In genomic region chr7:80828146-80828860, GRCm38 (mm10) we compare ENCODE assay signal across 8 mouse cellular contexts. TPM values are rescaled to one million over a fixed set of nuclear protein-coding genes. Genes with fewer than 3 reads are reported as not detected.
DNase-seq lines count a peak whose midpoint lies in the region; ATAC-seq lines count a peak whose summit lies in the region.

No protein-coding gene starts in this region.

- intact Hi-C loops in gastrocnemius, postnatal 36 days (cut with DNase I): no loop called here

- 0 out of 2 replicates have a peak, but pooled peaks have one; percentile 46 for ATAC-seq in megakaryocyte-erythroid progenitor cell, adult 5-6 weeks (replicated peaks; ENCODE audit: low FRiP score, low TSS enrichment, poor library complexity, severe bottlenecking)

- DNase-seq in gastrocnemius, postnatal 10 days: peak; percentile 21
- no peak for DNase-seq in gastrocnemius, postnatal 36 days
- DNase-seq in CD4-positive, CD25-positive, alpha-beta regulatory T cell, adult 2 months (ENCODE audit: low read depth, low spot score): peak; percentile 81
- DNase-seq in c-Kit-positive CD71-negative TER-119-negative erythroid progenitor cells, embryonic 14.5 days (ENCODE audit: low read depth): peak; percentile 66
- no peak for DNase-seq in urinary bladder, postnatal 25 days (ENCODE audit: low spot score)
- DNase-seq in layer of hippocampus, postnatal 14 days (ENCODE audit: low spot score in 2 of 2): no peak
- DNase-seq in kidney, adult 18-20 months: no peak

RNA-seq across cellular contexts. Expression of gene Iqgap1, which starts 2.5 kb away (rescaled TPM):
- total RNA-seq in gastrocnemius, postnatal 10 days (2021): 10 to 100 TPM; 38.7 to 60.1 TPM
- 10 to 100 TPM; 15.7 to 17.2 TPM for total RNA-seq in gastrocnemius, postnatal 36 days (2021)
- total RNA-seq in megakaryocyte-erythroid progenitor cell, adult 5-6 weeks (2014; fragmentation: Nextera tagmentation): 31.2 and 41.7 TPM in 2 replicates
- total RNA-seq in megakaryocyte-erythroid progenitor cell, adult 5-6 weeks (2017): 39.6 and 54.4 TPM in 2 replicates
- 10 to 100 TPM; 26.3 TPM for total RNA-seq in layer of hippocampus, postnatal 14 days (2021)

RNA-seq across cellular contexts. Expression of gene Zscan2, which starts 32.4 kb away (rescaled TPM):
- total RNA-seq in gastrocnemius, postnatal 10 days (2021): 1 to 10 TPM; 2.3 to 2.5 TPM
- 1 to 10 TPM; 1.3 TPM for total RNA-seq in gastrocnemius, postnatal 36 days (2021)
- total RNA-seq in megakaryocyte-erythroid progenitor cell, adult 5-6 weeks (2014; fragmentation: Nextera tagmentation): 5.0 and 5.4 TPM in 2 replicates
- total RNA-seq in megakaryocyte-erythroid progenitor cell, adult 5-6 weeks (2017): 2.3 and 12.5 TPM in 2 replicates
- total RNA-seq in layer of hippocampus, postnatal 14 days (2021): 10 to 100 TPM; 12.2 to 13.0 TPM

Comparison
In these comparisons a context has a peak if more than half of its experiments do, and no peak if none do; other contexts are left out.
1. DNase-seq: peak in gastrocnemius, postnatal 10 days (single experiment), CD4-positive, CD25-positive, alpha-beta regulatory T cell, adult 2 months (single experiment) and c-Kit-positive CD71-negative TER-119-negative erythroid progenitor cells, embryonic 14.5 days (single experiment); none in gastrocnemius, postnatal 36 days (0 of 2), urinary bladder, postnatal 25 days (single experiment), layer of hippocampus, postnatal 14 days (0 of 2) and kidney, adult 18-20 months (single experiment).